Comparison of ENCODE assay signal across 8 mouse cellular contexts in genomic region chr13:100650550-100651438, GRCm38 (mm10). TPM values are rescaled to one million over a fixed set of nuclear protein-coding genes. Genes with fewer than 3 reads are reported as not detected.
A peak's percentile ranks its signal among the peaks of the same experiment; 100 is the strongest.
DNase-seq lines count a peak whose midpoint lies in the region; ATAC-seq lines count a peak whose summit lies in the region.

Ak6 (plus strand) TSS chr13:100650979.
Rad17 (minus strand) TSS chr13:100651051.

- peak within 1 kb of the TSS; percentile 84 for H3K4me3 ChIP-seq in brown adipose tissue, adult 24 weeks (ENCODE audit: insufficient read depth, low read depth, low read length)
- H3K4me3 ChIP-seq in heart, embryonic 13.5 days = peak within 1 kb of the TSS; percentile 85
- peak within 1 kb of the TSS; percentile 93 for H3K4me3 ChIP-seq in liver, embryonic 13.5 days (replicated peaks)
- peak within 1 kb of the TSS; percentile 87 for H3K4me3 ChIP-seq in stomach, embryonic 16.5 days (replicated peaks; ENCODE audit: low read length)

- peak; percentile 97 for DNase-seq in CD4-positive, CD25-positive, alpha-beta regulatory T cell, adult 2 months (ENCODE audit: low read depth, low spot score)
- DNase-seq in fat pad, adult 2 months (ENCODE audit: extremely low read depth, low read depth, low spot score) = peak; percentile 40
- peak; percentile 96 for DNase-seq in kidney, postnatal 14 days
- peak; percentile 91 for DNase-seq in liver, embryonic 13.5 days
- peak; percentile 94 for DNase-seq in neural tube, embryonic 10.5 days (ENCODE audit: extremely low spot score, low spot score)

- under 1% methylated on average over 73 of the region's 73 CpGs for WGBS in heart, embryonic 13.5 days
- WGBS in liver, embryonic 13.5 days (ENCODE audit: insufficient replicate concordance) = under 1% methylated on average over 71 of the region's 73 CpGs
- WGBS in stomach, embryonic 16.5 days = under 1% methylated on average over 73 of the region's 73 CpGs

- H3K4me1 ChIP-seq in brown adipose tissue, adult 24 weeks (ENCODE audit: control insufficient read depth, insufficient read depth, insufficient read length, low read length) = peaks cover 3% of the 10 kb centered on the region
- H3K4me1 ChIP-seq in heart, embryonic 13.5 days = peaks cover 11% of the 10 kb centered on the region
- H3K4me1 ChIP-seq in liver, embryonic 13.5 days (replicated peaks) = peaks cover 20% of the 10 kb centered on the region
- peaks cover 7% of the 10 kb centered on the region for H3K4me1 ChIP-seq in stomach, embryonic 16.5 days (ENCODE audit: control insufficient read depth, insufficient read depth, low read length)

- H3K4me2 ChIP-seq in heart, embryonic 13.5 days = peak within 1 kb of the TSS; percentile 95
- H3K4me2 ChIP-seq in liver, embryonic 13.5 days = peak within 1 kb of the TSS; percentile 85
- peak within 1 kb of the TSS; percentile 81 for H3K4me2 ChIP-seq in stomach, embryonic 16.5 days (ENCODE audit: low read depth, low read length)

- peaks cover 37% of the 10 kb centered on the region for H3K36me3 ChIP-seq in heart, embryonic 13.5 days
- peaks cover 36% of the 10 kb centered on the region for H3K36me3 ChIP-seq in liver, embryonic 13.5 days
- no peaks in the 10 kb centered on the region for H3K36me3 ChIP-seq in stomach, embryonic 16.5 days (ENCODE audit: control insufficient read depth, insufficient read depth, low read length)

- no peaks in the 10 kb centered on the region for H3K9me3 ChIP-seq in heart, embryonic 13.5 days
- H3K9me3 ChIP-seq in liver, embryonic 13.5 days (replicated peaks) = no peaks in the 10 kb centered on the region
- H3K9me3 ChIP-seq in stomach, embryonic 16.5 days (replicated peaks; ENCODE audit: control insufficient read depth, low read length) = no peaks in the 10 kb centered on the region

- peak; percentile 93 for ATAC-seq in heart, embryonic 13.5 days (ENCODE audit: extremely low read depth, insufficient number of reproducible peaks, low FRiP score, low TSS enrichment)
- ATAC-seq in liver, embryonic 13.5 days (ENCODE audit: low read depth) = peak; percentile 96
- ATAC-seq in stomach, embryonic 16.5 days (ENCODE audit: insufficient read depth, low FRiP score) = peak; percentile 98

- H3K27me3 ChIP-seq in heart, embryonic 13.5 days (replicated peaks) = no peaks in the 10 kb centered on the region
- no peaks in the 10 kb centered on the region for H3K27me3 ChIP-seq in liver, embryonic 13.5 days
- no peaks in the 10 kb centered on the region for H3K27me3 ChIP-seq in stomach, embryonic 16.5 days (ENCODE audit: control insufficient read depth, insufficient read depth, low read length)

- H3K9ac ChIP-seq in heart, embryonic 13.5 days = peak within 1 kb of the TSS; percentile 96
- H3K9ac ChIP-seq in liver, embryonic 13.5 days = peak within 1 kb of the TSS; percentile 89
- H3K9ac ChIP-seq in stomach, embryonic 16.5 days (ENCODE audit: low read length) = peak within 1 kb of the TSS; percentile 92

- H3K27ac ChIP-seq in brown adipose tissue, adult 24 weeks (replicated peaks; ENCODE audit: low read depth, low read length) = peak within 1 kb of the TSS; percentile 99
- peak within 1 kb of the TSS; percentile 94 for H3K27ac ChIP-seq in heart, embryonic 13.5 days (replicated peaks)
- H3K27ac ChIP-seq in liver, embryonic 13.5 days = peak within 1 kb of the TSS; percentile 87
- peak within 1 kb of the TSS; percentile 95 for H3K27ac ChIP-seq in stomach, embryonic 16.5 days (ENCODE audit: low read length)

RNA-seq across cellular contexts. Expression of gene Ak6, which starts in this region (rescaled TPM):
- polyA plus RNA-seq in brown adipose tissue, adult 24 weeks (2012; ENCODE audit: insufficient read depth, insufficient read length, missing spikeins) = 91.5 and 104 TPM in 2 replicates
- polyA plus RNA-seq in heart, embryonic 13.5 days (2015; fragmentation: Nextera tagmentation; extraction: Ambion mirVana) = 230 and 262 TPM in 2 replicates
- 219 and 231 TPM in 2 replicates for polyA plus RNA-seq in liver, embryonic 13.5 days (2015; fragmentation: Nextera tagmentation; extraction: Ambion mirVana)
- polyA plus RNA-seq in stomach, embryonic 16.5 days (2015; fragmentation: Nextera tagmentation; extraction: Ambion mirVana) = 221 and 225 TPM in 2 replicates

RNA-seq across cellular contexts. Expression of gene Rad17, which starts in this region (rescaled TPM):
- 13.5 and 19.4 TPM in 2 replicates for polyA plus RNA-seq in brown adipose tissue, adult 24 weeks (2012; ENCODE audit: insufficient read depth, insufficient read length, missing spikeins)
- 22.2 and 22.9 TPM in 2 replicates for polyA plus RNA-seq in heart, embryonic 13.5 days (2015; fragmentation: Nextera tagmentation; extraction: Ambion mirVana)
- polyA plus RNA-seq in liver, embryonic 13.5 days (2015; fragmentation: Nextera tagmentation; extraction: Ambion mirVana) = 15.2 and 18.6 TPM in 2 replicates
- polyA plus RNA-seq in stomach, embryonic 16.5 days (2015; fragmentation: Nextera tagmentation; extraction: Ambion mirVana) = 19.0 and 21.2 TPM in 2 replicates

Comparison
In these comparisons a context has a peak if more than half of its experiments do, and no peak if none do; other contexts are left out.
1. Peak in every context shown above with its lines: DNase-seq, ATAC-seq, H3K4me3 ChIP-seq and H3K27ac ChIP-seq.
2. DNase-seq: peak in every context shown above with its lines; median percentile 97 in CD4-positive, CD25-positive, alpha-beta regulatory T cell, adult 2 months; 96 in kidney, postnatal 14 days; 94 in neural tube, embryonic 10.5 days; 91 in liver, embryonic 13.5 days; 40 in fat pad, adult 2 months.